Mouse (Mus musculus): ENCODE results near the gene Prkd2. TPM values are rescaled to one million over a fixed set of nuclear protein-coding genes. Genes with fewer than 3 reads are reported as not detected.

Prkd2 gene
- polyA plus RNA-seq, 1 experiment from 2014 or later, result 6.3 TPM

DNA sequence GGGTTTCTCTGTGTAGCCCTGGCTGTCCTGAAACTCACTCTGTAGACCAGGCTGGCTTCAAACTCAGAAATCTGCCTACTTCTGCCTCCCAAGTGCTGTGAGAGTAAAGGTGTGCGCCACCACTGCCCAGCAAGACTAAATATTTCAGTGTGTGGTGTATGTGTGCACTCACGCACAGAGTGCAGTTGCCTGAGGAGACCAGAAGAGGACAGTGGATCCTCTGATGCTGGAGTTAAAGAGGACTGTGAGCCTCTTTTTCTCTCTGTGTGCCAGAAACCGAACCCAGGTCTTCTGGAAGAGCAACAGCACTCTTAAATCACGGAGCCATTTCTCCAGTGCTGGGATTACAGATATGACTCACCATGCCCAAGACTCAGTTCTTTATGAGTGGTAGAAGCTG is 30.7 kb downstream of the Prkd2 start:
- Histone ChIP-seq H3K27ac (replicated peaks) (no peak overlapping the region), H3K4me3 (0 out of 2 replicates have a peak overlapping the region, but pooled peaks have one; percentile 64), H3K4me2 (0 out of 2 replicates have a peak overlapping the region, but pooled peaks have one; percentile 45), H3K9ac (no peak overlapping the region), H3K36me3 (peaks cover 10% of the 10 kb centered on the region; the same call in 1 of the 2 replicates), H3K9me3 (no peaks in the 10 kb centered on the region), H3K27me3 (no peaks in the 10 kb centered on the region), H3K4me1 (replicated peaks) (peaks cover 51% of the 10 kb centered on the region)
- 93% methylated on average over 4 of the region's 4 CpGs for WGBS
- no peak for ATAC-seq (ENCODE audit: low read depth)

DNA sequence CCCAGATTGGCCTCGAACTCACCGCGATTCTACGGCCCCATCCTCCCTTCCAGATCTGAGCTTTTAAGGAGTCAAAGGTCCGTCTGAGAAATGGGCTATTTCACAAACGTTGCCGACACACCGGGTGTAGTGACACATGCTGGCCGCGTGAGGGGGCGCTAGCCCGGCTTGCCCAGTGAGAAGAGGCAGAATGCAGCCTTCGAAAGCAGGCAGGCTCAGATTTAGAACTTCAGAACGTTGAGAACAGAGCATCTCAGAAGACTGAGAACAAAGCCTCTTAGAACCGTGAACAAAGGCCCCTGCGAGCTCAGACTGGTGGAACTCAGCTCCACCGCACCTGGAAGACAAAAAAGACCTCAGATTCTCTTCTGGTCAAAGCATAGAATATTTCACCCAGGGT is 31.5 kb downstream of the Prkd2 start:
- peak overlapping the region; percentile 64 for H3K4me3 ChIP-seq
- ATAC-seq (ENCODE audit: low read depth), result no peak
- H3K9ac ChIP-seq, result 0 out of 2 replicates have a peak overlapping the region, but pooled peaks have one; percentile 38
- peaks cover 50% of the 10 kb centered on the region for H3K4me1 ChIP-seq (replicated peaks)
- peak overlapping the region; percentile 90 for H3K27ac ChIP-seq (replicated peaks)
- no peaks in the 10 kb centered on the region for H3K27me3 ChIP-seq
- WGBS, result 7% methylated on average over 17 of the region's 17 CpGs
- H3K4me2 ChIP-seq, result peak overlapping the region; percentile 45
- H3K9me3 ChIP-seq, result no peaks in the 10 kb centered on the region
- H3K36me3 ChIP-seq, result peaks cover 12% of the 10 kb centered on the region; the same call in 1 of the 2 replicates

DNA sequence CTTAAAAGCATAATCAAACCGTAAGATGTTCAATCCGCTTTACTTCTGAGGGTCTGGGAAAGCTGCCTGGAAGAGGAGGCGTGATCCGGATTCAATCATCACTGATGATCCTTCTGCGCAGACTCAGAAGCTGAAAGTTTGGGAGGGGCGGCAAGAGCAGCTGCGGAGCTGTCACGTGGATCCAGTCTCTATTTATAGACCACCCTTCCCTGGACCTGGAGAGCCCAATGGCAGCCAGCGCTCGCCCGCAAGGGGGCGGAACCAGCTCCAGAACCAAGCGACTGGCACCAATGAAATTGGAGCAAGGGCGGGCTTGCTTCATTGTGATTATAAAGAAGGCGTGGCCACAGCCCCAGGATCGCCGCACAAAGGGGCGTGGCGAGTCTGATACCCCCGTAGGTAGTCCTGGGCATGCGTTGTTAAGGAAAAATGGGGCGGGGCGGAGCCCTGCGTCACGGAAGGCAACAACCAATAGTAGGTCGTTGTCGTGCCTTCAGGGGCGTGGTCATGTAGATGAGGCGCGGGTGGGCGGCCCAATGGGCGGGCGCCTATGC is 32.1 kb downstream of the Prkd2 start:
- under 1% methylated on average over 33 of the region's 33 CpGs for WGBS
- Histone ChIP-seq H3K9me3 (no peaks in the 10 kb centered on the region), H3K27ac (replicated peaks) (peak overlapping the region; percentile 90), H3K4me3 (peak overlapping the region; percentile 64), H3K27me3 (no peaks in the 10 kb centered on the region), H3K36me3 (peaks cover 16% of the 10 kb centered on the region; the same call in 1 of the 2 replicates), H3K9ac (peak overlapping the region; percentile 91), H3K4me2 (peak overlapping the region; percentile 85), H3K4me1 (replicated peaks) (peaks cover 47% of the 10 kb centered on the region)
- peak; percentile 96 for ATAC-seq (ENCODE audit: low read depth)

DNA sequence AGATGAGACGGTGACA is 32.4 kb downstream of the Prkd2 start, which contains the start of gene Dact3:
Gene Dact3, plus strand, starts transcription at position 8 of the 16 bp plus-strand sequence.
- WGBS, result 0% methylated on average over 1 of the region's 1 CpGs
- ATAC-seq (ENCODE audit: low read depth), result no peak
- Histone ChIP-seq H3K9me3 (no peaks in the 10 kb centered on the region), H3K4me1 (replicated peaks) (peaks cover 47% of the 10 kb centered on the region), H3K27me3 (no peaks in the 10 kb centered on the region), H3K27ac (replicated peaks) (peak within 1 kb of the TSS; percentile 90), H3K9ac (peak within 1 kb of the TSS; percentile 91), H3K4me3 (peak within 1 kb of the TSS; percentile 64), H3K4me2 (peak within 1 kb of the TSS; percentile 85), H3K36me3 (peaks cover 13% of the 10 kb centered on the region; the same call in 1 of the 2 replicates)

DNA sequence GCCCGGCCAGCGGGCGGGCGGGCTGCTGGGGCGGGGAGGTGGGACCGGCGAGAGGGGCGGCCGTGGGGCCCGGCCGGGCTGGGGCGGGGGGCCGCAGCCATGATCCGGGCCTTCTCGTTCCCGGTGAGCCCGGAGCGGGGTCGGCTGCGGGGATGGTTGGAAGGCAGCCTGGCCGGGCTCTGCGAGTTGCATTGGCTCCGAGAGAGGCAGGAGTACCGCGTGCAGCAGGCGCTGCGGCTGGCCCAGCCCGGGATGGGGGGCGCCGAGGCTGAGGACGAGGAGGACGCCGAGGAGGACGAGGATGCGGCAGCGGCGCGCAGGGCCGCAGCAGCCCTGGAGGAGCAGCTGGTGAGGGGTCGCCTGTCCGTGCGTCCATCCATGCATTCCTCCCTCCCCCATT is 32.6 kb downstream of the Prkd2 start:
- ATAC-seq (ENCODE audit: low read depth), result peak; percentile 57
- peaks cover 13% of the 10 kb centered on the region; the same call in 1 of the 2 replicates for H3K36me3 ChIP-seq
- peaks cover 47% of the 10 kb centered on the region for H3K4me1 ChIP-seq (replicated peaks)
- no peaks in the 10 kb centered on the region for H3K27me3 ChIP-seq
- H3K4me2 ChIP-seq, result peak overlapping the region; percentile 85
- peak overlapping the region; percentile 64 for H3K4me3 ChIP-seq
- peak overlapping the region; percentile 91 for H3K9ac ChIP-seq
- H3K27ac ChIP-seq (replicated peaks), result peak overlapping the region; percentile 87
- under 1% methylated on average over 34 of the region's 42 CpGs for WGBS
- no peaks in the 10 kb centered on the region for H3K9me3 ChIP-seq

DNA sequence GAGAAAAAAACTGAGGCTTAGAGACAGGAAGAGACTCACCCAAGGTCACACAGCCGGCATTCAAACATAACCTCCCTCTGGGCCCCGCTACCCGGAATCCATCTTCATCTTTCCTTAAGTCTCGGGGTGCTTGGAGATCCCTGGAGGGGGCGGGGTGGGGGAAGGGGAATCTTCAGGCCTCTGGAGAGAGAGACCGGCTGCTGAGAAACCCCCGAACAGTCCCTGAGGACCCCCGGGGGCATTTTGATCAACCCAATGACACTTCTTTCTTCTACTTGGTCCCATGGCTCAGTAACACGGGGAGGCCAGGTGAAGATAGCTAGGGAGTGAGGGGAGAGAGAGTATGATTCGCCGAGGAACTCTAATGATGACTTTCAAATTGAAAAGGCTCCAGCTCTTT is 33.3 kb downstream of the Prkd2 start:
- H3K9ac ChIP-seq, result peak overlapping the region; percentile 91
- H3K27ac ChIP-seq (replicated peaks), result peak overlapping the region; percentile 87; the same call in 1 of the 2 replicates
- H3K4me1 ChIP-seq (replicated peaks), result peaks cover 53% of the 10 kb centered on the region
- H3K4me3 ChIP-seq, result peak overlapping the region; percentile 64
- no peaks in the 10 kb centered on the region for H3K9me3 ChIP-seq
- peaks cover 13% of the 10 kb centered on the region; the same call in 1 of the 2 replicates for H3K36me3 ChIP-seq
- no peak for ATAC-seq (ENCODE audit: low read depth)
- WGBS, result 7% methylated on average over 11 of the region's 11 CpGs
- no peaks in the 10 kb centered on the region for H3K27me3 ChIP-seq
- peak overlapping the region; percentile 85 for H3K4me2 ChIP-seq

DNA sequence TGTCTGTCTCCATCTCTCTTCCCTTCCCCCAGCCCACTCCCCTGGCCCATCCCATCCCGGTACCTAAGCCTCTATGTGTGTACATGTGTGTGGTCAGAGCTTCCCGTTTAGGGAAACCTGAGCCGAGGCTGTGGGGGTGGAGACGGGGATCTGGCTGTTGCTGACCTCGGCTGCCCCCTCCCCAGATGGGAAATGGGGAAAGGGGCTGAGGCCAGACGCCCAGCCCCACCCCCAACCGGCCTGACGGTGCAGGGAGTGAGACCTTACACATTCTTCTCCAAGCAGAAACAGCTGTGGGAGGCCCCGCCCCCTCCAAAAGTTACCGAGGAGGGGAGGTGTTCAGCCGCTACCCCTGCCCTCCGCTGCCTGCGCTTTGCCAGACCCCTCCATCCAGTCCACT is 33.9 kb downstream of the Prkd2 start:
- peak overlapping the region; percentile 24; the same call in 1 of the 2 replicates for H3K27ac ChIP-seq (replicated peaks)
- peaks cover 54% of the 10 kb centered on the region for H3K4me1 ChIP-seq (replicated peaks)
- H3K4me2 ChIP-seq, result peak overlapping the region; percentile 85
- H3K27me3 ChIP-seq, result no peaks in the 10 kb centered on the region
- peaks cover 14% of the 10 kb centered on the region for H3K36me3 ChIP-seq
- H3K4me3 ChIP-seq, result peak overlapping the region; percentile 64
- 2% methylated on average over 13 of the region's 13 CpGs for WGBS
- H3K9me3 ChIP-seq, result no peaks in the 10 kb centered on the region
- no peak for ATAC-seq (ENCODE audit: low read depth)
- peak overlapping the region; percentile 91 for H3K9ac ChIP-seq

DNA sequence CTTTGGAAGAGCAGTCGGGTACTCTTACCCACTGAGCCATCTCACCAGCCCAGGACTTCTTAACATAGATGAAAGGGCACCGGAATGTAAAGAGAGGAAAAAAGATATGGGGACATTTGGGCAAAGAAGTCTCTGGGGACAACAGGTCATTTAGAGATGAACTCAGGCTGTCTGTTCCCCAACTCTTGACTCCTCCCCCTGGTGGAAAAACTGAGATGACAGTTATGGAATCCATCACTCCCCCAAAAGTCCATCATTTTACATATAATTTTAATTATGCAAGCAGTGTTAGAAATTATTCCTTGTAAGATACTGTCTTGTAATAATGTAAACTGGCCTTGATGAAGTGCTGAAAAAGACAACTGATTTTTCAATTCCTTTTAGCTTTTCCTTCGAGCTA is 35.0 kb downstream of the Prkd2 start:
- no peak overlapping the region for H3K4me2 ChIP-seq
- ATAC-seq (ENCODE audit: low read depth), result no peak
- H3K27me3 ChIP-seq, result peaks cover 8% of the 10 kb centered on the region
- 81% methylated on average over 3 of the region's 3 CpGs for WGBS
- H3K27ac ChIP-seq (replicated peaks), result no peak overlapping the region
- H3K9ac ChIP-seq, result no peak overlapping the region
- H3K36me3 ChIP-seq, result peaks cover 20% of the 10 kb centered on the region
- no peaks in the 10 kb centered on the region for H3K9me3 ChIP-seq
- no peak overlapping the region for H3K4me3 ChIP-seq
- H3K4me1 ChIP-seq (replicated peaks), result peaks cover 50% of the 10 kb centered on the region

DNA sequence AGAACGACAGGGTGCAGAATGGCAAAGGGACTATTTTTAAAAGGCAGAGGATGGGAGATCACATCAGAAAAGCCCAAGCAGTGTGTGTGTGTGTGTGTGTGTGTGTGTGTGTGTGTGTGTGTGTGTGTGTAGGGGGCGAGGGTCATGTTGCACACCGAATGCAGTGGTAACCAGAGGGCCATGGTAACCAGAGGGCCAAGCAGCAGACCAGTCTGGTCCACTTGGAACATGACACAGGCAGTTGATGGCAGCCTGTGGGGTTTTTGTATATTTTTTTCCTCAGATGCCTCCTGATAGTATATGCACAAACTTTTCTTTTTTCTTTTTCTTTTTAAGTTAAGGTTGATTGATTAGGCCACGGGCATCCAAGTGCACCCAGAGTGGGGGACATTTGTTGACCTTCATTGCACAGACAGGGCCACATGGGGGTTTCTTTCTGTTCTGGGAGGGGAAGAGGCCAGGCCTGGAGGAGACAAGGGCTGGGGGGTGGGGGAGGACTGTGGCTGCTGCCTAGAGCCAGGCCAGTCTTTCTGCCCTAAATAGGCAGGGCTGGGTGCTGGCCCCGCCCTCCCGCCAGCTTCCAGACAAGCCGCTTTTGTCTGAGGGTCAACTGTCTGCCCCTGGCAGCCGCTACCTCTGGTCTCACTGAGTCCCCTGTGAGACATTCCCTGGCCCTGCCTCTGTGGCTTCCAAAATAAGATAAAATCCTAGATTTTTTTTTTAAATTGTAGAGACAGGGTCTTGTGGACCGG is 37.3 kb downstream of the Prkd2 start:
- Histone ChIP-seq H3K4me3 (0 out of 2 replicates have a peak overlapping the region, but pooled peaks have one; percentile 0), H3K4me2 (peak overlapping the region; percentile 11; the same call in 1 of the 2 replicates), H3K27me3 (peaks cover 31% of the 10 kb centered on the region), H3K9ac (peak overlapping the region; percentile 36; the same call in 1 of the 2 replicates), H3K36me3 (peaks cover 41% of the 10 kb centered on the region), H3K27ac (replicated peaks) (peak overlapping the region; percentile 59), H3K4me1 (replicated peaks) (peaks cover 35% of the 10 kb centered on the region), H3K9me3 (0 out of 2 replicates have a peak, but pooled peaks cover under 1% of the 10 kb centered on the region)
- ATAC-seq (ENCODE audit: low read depth), result no peak
- 17% methylated on average over 9 of the region's 9 CpGs for WGBS

DNA sequence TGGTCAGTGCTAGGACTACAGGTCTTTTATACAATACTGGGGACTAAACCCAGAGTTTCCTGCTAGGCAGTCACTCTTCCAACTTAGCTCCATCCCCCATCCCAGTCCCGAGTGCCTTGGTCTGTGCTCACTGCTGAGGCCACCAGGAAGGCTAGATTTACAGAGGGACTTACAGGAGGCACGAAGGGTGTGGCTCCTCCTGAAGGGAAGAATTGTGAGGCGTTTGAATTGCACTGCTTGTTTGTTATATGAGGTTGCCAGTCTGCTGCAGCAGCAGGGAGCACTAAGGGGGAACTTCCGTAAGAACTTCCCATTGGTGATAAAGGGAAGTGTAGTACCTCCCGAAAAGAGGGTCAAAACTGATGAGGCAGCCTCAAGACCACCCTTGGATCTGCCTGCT is 37.9 kb downstream of the Prkd2 start:
- Histone ChIP-seq H3K27ac (replicated peaks) (peak overlapping the region; percentile 59), H3K4me3 (0 out of 2 replicates have a peak overlapping the region, but pooled peaks have one; percentile 0), H3K9me3 (peaks cover 6% of the 10 kb centered on the region), H3K4me2 (0 out of 2 replicates have a peak overlapping the region, but pooled peaks have one; percentile 11), H3K4me1 (replicated peaks) (peaks cover 33% of the 10 kb centered on the region), H3K36me3 (peaks cover 48% of the 10 kb centered on the region), H3K9ac (peak overlapping the region; percentile 36; the same call in 1 of the 2 replicates), H3K27me3 (peaks cover 37% of the 10 kb centered on the region)
- ATAC-seq (ENCODE audit: low read depth), result no peak
- WGBS, result 8% methylated on average over 5 of the region's 5 CpGs

DNA sequence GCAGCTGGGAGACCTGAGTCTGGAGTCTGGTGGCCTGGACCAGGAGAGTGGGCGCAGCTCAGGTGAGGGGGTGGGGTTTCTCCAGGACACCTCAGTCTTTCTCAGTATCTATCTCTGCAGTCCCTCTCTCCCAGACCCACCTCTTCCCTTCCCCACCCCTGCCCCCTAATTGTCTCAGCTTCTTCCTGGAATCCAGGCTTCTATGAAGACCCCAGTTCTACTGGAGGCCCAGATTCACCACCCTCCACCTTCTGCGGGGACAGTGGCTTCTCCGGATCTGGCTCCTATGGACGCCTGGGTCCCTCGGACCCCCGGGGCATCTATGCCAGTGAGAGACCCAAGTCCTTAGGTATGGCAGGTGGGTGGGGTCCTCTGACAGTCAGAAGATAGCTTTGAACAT is 40.5 kb downstream of the Prkd2 start:
- no peak overlapping the region for H3K4me2 ChIP-seq
- WGBS, result 91% methylated on average over 6 of the region's 6 CpGs
- ATAC-seq (ENCODE audit: low read depth), result no peak
- H3K36me3 ChIP-seq, result peaks cover 67% of the 10 kb centered on the region
- no peak overlapping the region for H3K9ac ChIP-seq
- peaks cover 60% of the 10 kb centered on the region for H3K27me3 ChIP-seq
- H3K9me3 ChIP-seq, result peaks cover 13% of the 10 kb centered on the region
- no peak overlapping the region for H3K27ac ChIP-seq (replicated peaks)
- peaks cover 16% of the 10 kb centered on the region for H3K4me1 ChIP-seq (replicated peaks)
- H3K4me3 ChIP-seq, result no peak overlapping the region

DNA sequence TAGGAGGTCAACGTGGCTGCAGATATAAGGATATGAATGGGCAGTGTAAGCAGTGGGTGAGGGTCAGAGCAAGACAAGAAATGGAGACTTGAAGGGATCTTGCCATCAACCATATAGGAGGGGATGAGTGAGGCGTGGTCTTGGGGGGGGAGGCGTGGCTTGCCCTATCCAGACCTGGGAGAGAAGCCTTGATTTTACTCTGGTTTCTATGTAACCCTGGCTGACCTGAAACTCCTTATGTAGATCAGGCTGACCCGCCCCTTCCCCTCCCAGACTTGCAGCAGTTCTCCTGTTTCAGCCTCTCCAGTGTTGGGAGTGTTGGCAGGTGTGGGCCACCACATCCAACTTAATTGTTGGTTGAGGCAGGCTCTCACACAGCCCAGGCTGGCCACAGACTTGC is 41.6 kb downstream of the Prkd2 start:
- Histone ChIP-seq H3K27ac (replicated peaks) (no peak overlapping the region), H3K27me3 (peaks cover 65% of the 10 kb centered on the region), H3K4me2 (no peak overlapping the region), H3K4me1 (replicated peaks) (peaks cover 16% of the 10 kb centered on the region), H3K36me3 (peaks cover 63% of the 10 kb centered on the region), H3K9me3 (peaks cover 13% of the 10 kb centered on the region), H3K4me3 (no peak overlapping the region), H3K9ac (no peak overlapping the region)
- ATAC-seq (ENCODE audit: low read depth), result peak; percentile 3; the same call in 1 of the 2 replicates
- WGBS, result 50% methylated on average over 4 of the region's 4 CpGs

Measured in neural tube, embryonic 13.5 days (tissue).